Mouse (Mus musculus) intestine, embryonic 15.5 days (tissue): Measurements from ENCODE around the gene Pfn1. TPM values are rescaled to one million over a fixed set of nuclear protein-coding genes. Genes with fewer than 3 reads are reported as not detected.

Experiments
- ATAC-seq: fragments of 200-750 bp; cut with Nextera tagmentation; 2 replicates; pipeline ENCODE4 v1.8.0; 2017; ENCODE audit warnings: moderate TSS enrichment, moderate library complexity
- H3K27ac ChIP-seq: fragments of 300-500 bp; sonication (generic); 2 replicates; pipeline ENCODE4 v1.5.1; 2015; ENCODE audit warnings: mild to moderate bottlenecking, inconsistent platforms
- H3K27me3 ChIP-seq: fragments of 300-500 bp; sonication (generic); replicated peaks from 2 replicates; pipeline ENCODE4 v1.6.1; 2015; ENCODE audit warnings: inconsistent platforms
- H3K36me3 ChIP-seq: fragments of 300-500 bp; sonication (generic); 2 replicates; pipeline ENCODE4 v1.6.1; 2015; ENCODE audit warnings: inconsistent platforms
- H3K4me1 ChIP-seq: fragments of 300-500 bp; sonication (generic); replicated peaks from 2 replicates; pipeline ENCODE4 v1.6.1; 2015; ENCODE audit warnings: inconsistent platforms
- H3K4me2 ChIP-seq: fragments of 300-500 bp; sonication (generic); replicated peaks from 2 replicates; pipeline ENCODE4 v1.6.1; 2015; ENCODE audit warnings: mild to moderate bottlenecking, inconsistent platforms
- H3K4me3 ChIP-seq: fragments of 300-500 bp; sonication (generic); replicated peaks from 2 replicates; pipeline ENCODE4 v1.5.1; 2015; ENCODE audit warnings: inconsistent platforms
- H3K9ac ChIP-seq: fragments of 300-500 bp; sonication (generic); 2 replicates; pipeline ENCODE4 v1.6.1; 2015; ENCODE audit warnings: inconsistent platforms
- H3K9me3 ChIP-seq: fragments of 300-500 bp; sonication (generic); 2 replicates; pipeline ENCODE4 v1.6.1; 2016; ENCODE audit warnings: inconsistent platforms
- whole genome bisulfite sequencing: fragments of 180-500 bp; shearing (Covaris S2); methylation state at CpG from one replicate; pipeline ENCODE4 v1.1.7; 2015; 5-methylcytosine and 5-hydroxymethylcytosine counted together
- polyA plus RNA-seq: library from polyadenylated mRNA; unstranded; fragments of >200 nt; fragmentation: Nextera tagmentation; extraction: Ambion mirVana; gene quantifications from 2 replicates; pipeline ENCODE4 v1.2.1, GENCODE M21; 2015

The Pfn1 gene
- 2,127 and 2,325 TPM in 2 replicates for polyA plus RNA-seq

DNA sequence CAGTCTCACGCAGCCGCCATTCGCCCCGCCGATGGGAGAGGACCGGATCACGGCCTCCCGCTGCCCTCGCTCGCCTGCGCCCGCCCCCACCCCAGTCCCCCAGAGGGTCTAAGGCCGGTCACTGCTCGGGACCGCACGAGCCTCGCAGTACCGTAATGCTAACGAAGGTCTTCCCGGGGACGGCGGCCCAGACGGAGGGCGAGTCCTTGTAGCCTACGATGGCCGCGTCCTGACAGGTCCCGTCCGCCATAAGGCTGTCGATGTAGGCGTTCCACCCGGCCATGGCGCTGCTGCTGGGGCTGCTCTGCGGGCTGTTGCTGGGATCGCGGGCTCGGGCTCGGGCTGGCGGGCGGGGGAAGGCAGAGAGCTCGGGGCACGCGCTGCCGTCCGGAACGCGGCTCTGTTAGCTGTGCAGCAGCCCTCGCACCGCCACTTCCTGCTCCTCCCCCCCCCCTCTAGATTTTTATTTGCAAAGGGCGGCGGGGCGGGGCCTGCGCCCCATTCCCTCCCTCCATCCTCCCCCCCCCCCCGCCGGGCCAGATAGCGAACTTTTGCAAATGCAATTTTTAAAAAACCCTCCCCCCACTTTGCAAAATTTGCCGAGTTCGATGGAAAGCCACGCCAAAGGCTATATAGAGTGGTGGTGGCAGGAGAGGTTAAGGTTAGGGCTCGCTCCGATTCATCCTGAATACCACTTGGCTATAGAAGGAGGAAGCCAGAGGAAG is at the start of gene Pfn1:
Gene Pfn1, minus strand, starts transcription at position 447 of the 725 bp plus-strand sequence.
- Histone ChIP-seq H3K36me3 (peaks cover 26% of the 10 kb centered on the region), H3K4me1 (peaks cover 59% of the 10 kb centered on the region), H3K4me2 (peak within 1 kb of the TSS; percentile 87), H3K9me3 (no peaks in the 10 kb centered on the region), H3K27me3 (no peaks in the 10 kb centered on the region), H3K27ac (peak within 1 kb of the TSS; percentile 99), H3K9ac (peak within 1 kb of the TSS; percentile 98), H3K4me3 (peak within 1 kb of the TSS; percentile 99)
- under 1% methylated on average over 56 of the region's 61 CpGs for WGBS
- peak; percentile 57 for ATAC-seq

DNA sequence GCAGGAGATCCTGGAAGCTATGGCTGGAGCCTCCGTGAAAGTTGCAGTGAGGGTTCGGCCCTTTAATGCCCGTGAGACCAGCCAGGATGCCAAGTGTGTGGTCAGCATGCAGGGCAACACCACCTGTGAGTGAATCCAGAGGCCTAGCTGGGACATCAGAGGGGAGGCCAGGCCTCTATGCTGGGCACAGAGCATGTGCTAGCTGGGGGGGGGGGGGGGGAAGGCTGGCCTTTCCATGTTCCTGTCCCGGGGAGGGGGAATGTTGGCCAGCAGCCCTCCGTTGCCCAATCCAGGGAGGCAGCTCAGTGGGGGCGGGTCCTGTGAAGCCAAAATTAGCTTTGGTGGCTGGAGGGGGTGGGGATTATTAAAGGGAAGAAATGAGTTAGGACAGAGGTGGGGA is 48.3 kb upstream of the Pfn1 start:
- Histone ChIP-seq H3K9me3 (no peaks in the 10 kb centered on the region), H3K36me3 (peaks cover 27% of the 10 kb centered on the region), H3K27ac (no peak overlapping the region), H3K4me2 (0 out of 2 replicates have a peak overlapping the region, but pooled peaks have one; percentile 88), H3K27me3 (no peaks in the 10 kb centered on the region), H3K9ac (no peak overlapping the region), H3K4me1 (peaks cover 18% of the 10 kb centered on the region), H3K4me3 (no peak overlapping the region)
- ATAC-seq: no peak
- WGBS: 72% methylated on average over 6 of the region's 6 CpGs

DNA sequence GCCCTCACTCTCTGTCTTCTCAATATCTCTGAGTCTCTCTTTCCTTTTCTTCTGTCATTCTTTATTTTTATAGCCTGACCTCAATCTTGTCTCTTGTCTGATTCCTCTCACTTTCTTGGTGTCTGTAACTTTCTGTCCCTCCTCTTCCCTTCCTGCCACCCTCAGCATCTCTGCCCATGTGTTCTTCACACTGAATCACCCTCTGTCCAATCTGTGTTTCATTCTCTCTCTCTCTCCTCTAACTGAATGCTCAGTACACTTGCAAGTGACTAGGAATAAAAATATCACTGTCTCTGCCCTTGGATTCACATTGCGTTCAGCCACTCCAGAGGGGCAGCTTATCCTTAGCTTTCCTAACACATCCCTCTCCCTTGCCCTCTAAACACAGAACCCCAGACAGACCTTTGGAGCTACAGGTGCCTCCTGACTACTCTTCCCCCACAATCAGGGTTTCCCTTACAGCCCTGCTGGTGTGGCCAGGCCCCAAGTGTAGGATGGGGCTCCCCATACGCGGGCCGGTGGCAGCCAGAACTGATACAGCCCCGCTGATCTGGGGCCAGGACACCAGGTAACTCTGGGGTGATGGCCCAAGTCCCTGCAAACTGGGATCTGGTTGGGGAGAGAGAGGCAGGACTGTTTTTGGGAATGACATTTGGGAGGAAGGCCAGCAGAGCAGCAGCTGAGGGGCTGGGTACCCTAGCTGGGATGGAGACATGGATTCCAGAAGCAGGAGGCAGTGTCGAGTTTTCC is 47.7 kb upstream of the Pfn1 start:
- H3K4me3 ChIP-seq: peak overlapping the region; percentile 83; the same call in 1 of the 2 replicates
- H3K27me3 ChIP-seq: no peaks in the 10 kb centered on the region
- no peak for ATAC-seq
- H3K4me1 ChIP-seq: peaks cover 18% of the 10 kb centered on the region
- 76% methylated on average over 6 of the region's 6 CpGs for WGBS
- no peak overlapping the region for H3K27ac ChIP-seq
- no peak overlapping the region; the same call in 1 of the 2 replicates for H3K9ac ChIP-seq
- no peaks in the 10 kb centered on the region for H3K9me3 ChIP-seq
- peaks cover 27% of the 10 kb centered on the region for H3K36me3 ChIP-seq
- H3K4me2 ChIP-seq: peak overlapping the region; percentile 88

DNA sequence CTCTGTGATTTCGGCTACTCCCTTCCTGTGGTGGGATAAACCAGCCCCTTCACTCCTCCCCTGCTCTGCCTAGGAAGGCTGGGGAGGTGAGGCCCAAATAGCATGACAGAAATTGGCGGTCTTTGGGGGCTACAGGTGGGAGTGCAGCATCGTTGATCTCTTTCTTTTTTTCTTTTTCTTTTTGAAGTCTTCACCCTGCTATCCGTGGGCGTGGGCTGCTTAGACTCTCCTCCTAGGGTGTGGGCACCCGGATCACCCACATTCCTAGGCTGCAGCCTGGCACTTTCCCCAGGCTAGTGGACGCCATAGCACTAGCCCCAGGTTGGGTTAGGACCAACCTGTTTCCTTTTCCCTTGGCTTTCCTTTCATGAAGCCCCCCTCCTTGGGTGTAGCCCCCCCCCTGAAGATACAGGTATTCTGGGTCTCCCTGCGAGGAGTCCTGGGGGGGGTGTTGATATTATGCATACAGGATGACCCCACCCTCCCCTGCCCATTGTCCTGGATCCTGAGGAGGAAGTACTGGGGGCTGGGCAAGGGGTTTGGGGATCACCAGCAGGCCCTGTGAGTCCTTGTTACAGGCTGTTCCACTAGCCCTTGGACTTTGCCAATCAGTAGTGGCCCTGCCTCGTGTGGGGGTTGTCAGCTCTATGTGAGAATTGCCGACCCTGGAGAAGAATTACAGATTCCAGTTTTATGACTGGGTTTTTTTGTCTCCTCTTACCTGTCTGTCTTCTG is 46.9 kb upstream of the Pfn1 start:
- H3K27me3 ChIP-seq: no peaks in the 10 kb centered on the region
- H3K4me3 ChIP-seq: peak overlapping the region; percentile 83
- H3K9ac ChIP-seq: peak overlapping the region; percentile 92
- H3K36me3 ChIP-seq: peaks cover 19% of the 10 kb centered on the region
- ATAC-seq: no peak
- 7% methylated on average over 10 of the region's 10 CpGs for WGBS
- peak overlapping the region; percentile 88 for H3K4me2 ChIP-seq
- no peaks in the 10 kb centered on the region for H3K9me3 ChIP-seq
- H3K27ac ChIP-seq: peak overlapping the region; percentile 98
- peaks cover 18% of the 10 kb centered on the region for H3K4me1 ChIP-seq

DNA sequence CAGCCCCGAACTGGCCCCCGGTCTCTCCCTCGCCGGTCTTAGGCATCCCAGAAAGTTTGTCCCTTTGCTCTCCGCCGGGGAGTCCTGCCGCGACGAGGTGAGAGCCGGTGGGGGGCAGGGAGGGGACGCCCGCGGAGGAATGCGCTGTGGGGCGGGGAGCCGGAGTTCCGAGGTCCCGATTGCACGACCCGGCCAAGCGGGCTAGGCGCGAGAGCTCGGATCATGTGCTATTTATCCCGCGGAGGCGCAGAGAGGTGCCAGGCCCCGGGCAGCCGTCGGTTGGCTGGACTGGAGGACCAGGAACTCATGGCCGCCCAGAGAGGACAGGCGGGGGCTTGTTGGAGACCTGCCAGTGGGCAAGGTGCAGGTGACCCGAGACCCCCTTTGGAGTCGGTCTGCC is 46.2 kb upstream of the Pfn1 start:
- peak overlapping the region; percentile 98 for H3K27ac ChIP-seq
- H3K36me3 ChIP-seq: peaks cover 16% of the 10 kb centered on the region
- peak; percentile 67 for ATAC-seq
- peak overlapping the region; percentile 92 for H3K9ac ChIP-seq
- peak overlapping the region; percentile 88 for H3K4me2 ChIP-seq
- no peaks in the 10 kb centered on the region for H3K9me3 ChIP-seq
- no peaks in the 10 kb centered on the region for H3K27me3 ChIP-seq
- peaks cover 18% of the 10 kb centered on the region for H3K4me1 ChIP-seq
- WGBS: under 1% methylated on average over 34 of the region's 34 CpGs
- H3K4me3 ChIP-seq: peak overlapping the region; percentile 83

DNA sequence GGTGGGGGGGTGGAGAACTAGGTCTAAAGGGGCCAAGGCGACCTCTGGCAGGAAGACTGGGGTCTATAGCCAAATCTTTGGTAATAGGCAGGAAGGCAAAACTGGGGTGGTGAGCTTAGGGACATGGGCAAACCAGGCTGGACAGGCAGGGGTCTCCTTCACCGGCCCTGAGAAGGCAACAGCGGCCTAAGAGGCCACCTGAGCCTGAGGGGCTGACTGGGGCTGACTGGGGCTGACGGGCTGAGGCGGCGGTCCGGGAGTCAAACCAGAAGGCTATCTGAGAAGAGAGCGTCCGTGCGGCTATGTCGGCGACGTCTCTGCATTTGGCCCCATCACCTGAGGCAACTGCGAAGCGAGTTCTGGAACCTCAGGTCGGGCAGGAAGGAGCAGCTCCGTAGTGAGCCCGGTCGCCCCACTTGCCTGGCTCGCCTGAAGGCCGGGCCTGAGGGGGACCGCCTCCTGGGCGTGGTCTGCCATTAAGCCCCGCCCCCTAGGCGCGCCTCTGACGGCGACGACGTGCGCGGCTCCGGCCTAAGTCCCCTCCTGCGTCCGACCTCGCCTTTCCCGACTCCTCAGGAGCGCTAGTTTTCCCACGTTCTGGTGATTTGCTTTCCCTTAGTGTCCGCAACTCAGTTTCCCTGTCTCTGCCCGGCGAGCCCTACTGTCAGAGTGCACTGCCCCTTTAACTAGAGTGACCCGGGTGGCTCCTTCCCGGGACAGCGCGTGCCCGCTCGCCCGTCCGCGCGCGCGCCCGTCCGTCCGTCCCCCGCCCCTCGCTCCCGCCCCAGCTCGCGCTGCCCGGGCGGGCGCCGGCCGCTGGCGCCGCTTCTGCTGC is 45.5 kb upstream of the Pfn1 start, which contains the start of the genes Inca1 and Kif1c:
Gene Inca1, minus strand, starts transcription at position 434 of the 835 bp plus-strand sequence.
Gene Kif1c, plus strand, starts transcription at position 827 of the 835 bp plus-strand sequence.
- peak within 1 kb of the TSS; percentile 98 for H3K27ac ChIP-seq
- WGBS: 1% methylated on average over 60 of the region's 69 CpGs

DNA sequence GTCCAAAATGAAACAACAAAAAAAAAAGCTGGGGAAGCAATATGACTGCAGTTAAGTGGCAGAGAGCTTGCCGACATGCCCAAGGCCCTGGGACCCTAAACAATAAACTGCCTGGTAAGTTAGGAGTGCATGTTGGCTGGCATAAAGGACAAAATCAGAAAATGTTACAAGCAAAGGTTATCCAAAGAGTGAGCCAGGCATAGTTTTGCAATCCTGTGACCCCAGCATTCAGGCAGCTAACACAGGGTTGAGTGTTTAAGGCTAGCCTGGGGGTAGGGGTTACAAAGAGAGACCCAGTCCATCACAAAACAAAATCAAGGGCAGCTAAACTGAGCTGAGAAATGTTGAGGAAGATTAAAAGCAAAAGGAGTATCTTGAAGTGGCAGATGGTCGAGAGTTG is 44.6 kb upstream of the Pfn1 start:
- H3K9me3 ChIP-seq: no peaks in the 10 kb centered on the region
- no peak overlapping the region for H3K27ac ChIP-seq
- H3K4me3 ChIP-seq: no peak overlapping the region
- no peak for ATAC-seq
- H3K27me3 ChIP-seq: no peaks in the 10 kb centered on the region
- no peak overlapping the region for H3K9ac ChIP-seq
- peaks cover 18% of the 10 kb centered on the region for H3K4me1 ChIP-seq
- 84% methylated on average over 2 of the region's 2 CpGs for WGBS
- no peak overlapping the region for H3K4me2 ChIP-seq
- H3K36me3 ChIP-seq: 0 out of 2 replicates have a peak, but pooled peaks cover 3% of the 10 kb centered on the region

More for the DNA sequence above, 45.5 kb upstream of the Pfn1 start, which contains the start of the genes Inca1 and Kif1c:
- peak; percentile 96 for ATAC-seq
- peak within 1 kb of the TSS; percentile 88 for H3K4me2 ChIP-seq
- peaks cover 18% of the 10 kb centered on the region for H3K4me1 ChIP-seq
- H3K9ac ChIP-seq: peak within 1 kb of the TSS; percentile 92
- H3K36me3 ChIP-seq: peaks cover 11% of the 10 kb centered on the region
- no peaks in the 10 kb centered on the region for H3K9me3 ChIP-seq
- no peaks in the 10 kb centered on the region for H3K27me3 ChIP-seq
- peak within 1 kb of the TSS; percentile 83 for H3K4me3 ChIP-seq

DNA sequence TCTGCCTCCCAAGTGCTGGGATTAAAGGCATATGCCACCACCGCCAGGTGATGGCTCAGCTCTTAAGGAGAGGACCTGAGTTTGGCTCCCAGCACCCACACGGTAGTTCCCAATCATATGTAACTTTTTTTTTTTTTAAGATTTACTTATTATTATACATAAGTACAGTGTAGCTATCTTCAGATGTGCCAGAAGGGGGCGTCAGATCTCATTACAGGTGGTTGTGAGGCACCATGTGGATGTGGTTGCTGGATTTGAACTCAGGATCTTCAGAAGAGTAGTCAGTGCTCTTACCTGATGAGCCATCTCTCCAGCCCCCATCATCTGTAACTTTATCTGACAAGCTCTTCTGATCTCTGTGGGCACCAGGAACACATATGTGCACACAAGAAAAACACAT is 42.9 kb upstream of the Pfn1 start:
- WGBS: 77% methylated on average over 3 of the region's 3 CpGs

DNA sequence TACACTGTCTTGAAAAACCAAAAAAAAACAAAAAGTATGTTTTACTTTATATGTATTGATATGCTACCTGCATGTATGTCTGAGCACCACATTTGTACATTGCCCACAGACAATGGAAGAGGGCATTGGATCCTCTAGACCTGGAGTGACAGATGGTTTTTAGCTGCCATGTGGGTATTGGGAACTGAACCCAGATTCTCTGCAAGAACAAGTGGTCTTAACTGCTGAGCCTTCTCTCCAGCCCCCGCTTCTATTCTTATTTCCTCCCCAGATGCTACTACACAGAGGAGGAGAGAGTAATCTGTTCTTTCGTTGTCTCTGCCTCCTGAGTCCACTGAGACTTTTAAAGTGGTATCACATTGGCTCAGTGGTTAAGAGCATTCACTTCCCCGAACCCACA is 39.1 kb upstream of the Pfn1 start:
- no peak for ATAC-seq
- no peak overlapping the region for H3K9ac ChIP-seq
- H3K4me1 ChIP-seq: peaks cover 13% of the 10 kb centered on the region
- no peak overlapping the region for H3K4me3 ChIP-seq
- no peaks in the 10 kb centered on the region for H3K27me3 ChIP-seq
- H3K4me2 ChIP-seq: no peak overlapping the region
- H3K9me3 ChIP-seq: no peaks in the 10 kb centered on the region
- H3K36me3 ChIP-seq: no peaks in the 10 kb centered on the region
- no peak overlapping the region for H3K27ac ChIP-seq
- 70% methylated on average over 3 of the region's 3 CpGs for WGBS

More for the DNA sequence above, 42.9 kb upstream of the Pfn1 start:
- ATAC-seq: no peak
- Histone ChIP-seq H3K4me3 (no peak overlapping the region), H3K27ac (no peak overlapping the region), H3K27me3 (no peaks in the 10 kb centered on the region), H3K36me3 (no peaks in the 10 kb centered on the region), H3K9me3 (no peaks in the 10 kb centered on the region), H3K4me2 (no peak overlapping the region), H3K9ac (no peak overlapping the region), H3K4me1 (peaks cover 14% of the 10 kb centered on the region)

DNA sequence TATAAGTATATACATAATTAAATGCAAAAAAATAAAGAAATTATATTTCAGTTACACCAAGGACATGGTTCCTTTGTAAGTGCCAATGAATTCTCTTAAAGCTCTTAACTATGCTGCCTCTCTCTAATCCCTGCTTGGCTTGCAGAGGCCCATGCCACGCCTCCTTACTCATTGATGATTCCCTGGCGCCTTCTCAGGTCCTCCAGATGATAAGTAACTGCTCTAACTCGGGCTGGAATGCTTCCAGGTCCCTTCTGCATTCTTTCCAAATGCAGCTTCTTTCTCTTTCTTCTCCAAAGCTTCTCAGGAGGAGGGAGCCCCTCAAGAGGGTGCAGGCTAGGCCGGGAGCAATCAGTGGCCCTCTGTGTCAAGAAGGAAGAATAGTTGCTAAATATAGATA is 35.1 kb upstream of the Pfn1 start:
- no peaks in the 10 kb centered on the region for H3K9me3 ChIP-seq
- 41% methylated on average over 4 of the region's 4 CpGs for WGBS
- H3K4me2 ChIP-seq: no peak overlapping the region
- peaks cover 21% of the 10 kb centered on the region for H3K4me1 ChIP-seq
- H3K27ac ChIP-seq: no peak overlapping the region
- no peaks in the 10 kb centered on the region for H3K27me3 ChIP-seq
- no peak overlapping the region for H3K9ac ChIP-seq
- H3K36me3 ChIP-seq: 0 out of 2 replicates have a peak, but pooled peaks cover 8% of the 10 kb centered on the region
- no peak overlapping the region for H3K4me3 ChIP-seq
- ATAC-seq: no peak

DNA sequence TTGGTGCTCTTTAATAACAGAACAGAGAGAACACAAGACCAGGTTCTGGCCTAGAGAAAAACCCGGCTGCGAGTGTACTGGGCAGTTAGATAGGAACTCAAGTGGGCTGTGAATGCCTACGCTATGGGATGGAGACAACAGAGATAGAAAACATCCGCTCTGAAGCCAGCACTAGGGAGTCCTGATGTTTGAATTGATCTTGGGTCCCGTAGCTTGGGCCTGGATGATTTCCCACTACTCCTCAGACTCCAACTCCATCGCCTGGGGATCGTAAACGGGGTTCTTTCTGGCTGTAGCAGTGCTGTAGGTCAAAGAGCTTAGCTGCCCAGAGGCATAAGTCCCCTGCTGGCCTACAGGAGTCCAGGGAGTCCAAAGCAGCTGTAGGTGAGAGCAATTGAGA is 33.9 kb upstream of the Pfn1 start:
- no peaks in the 10 kb centered on the region for H3K27me3 ChIP-seq
- WGBS: 18% methylated on average over 8 of the region's 8 CpGs
- peak overlapping the region; percentile 85 for H3K4me2 ChIP-seq
- H3K9ac ChIP-seq: peak overlapping the region; percentile 78
- H3K4me1 ChIP-seq: peaks cover 24% of the 10 kb centered on the region
- ATAC-seq: no peak
- H3K9me3 ChIP-seq: no peaks in the 10 kb centered on the region
- H3K4me3 ChIP-seq: peak overlapping the region; percentile 77
- H3K36me3 ChIP-seq: peaks cover 18% of the 10 kb centered on the region; the same call in 1 of the 2 replicates
- peak overlapping the region; percentile 92 for H3K27ac ChIP-seq
